ENCODE assay signal across 16 mouse cellular contexts in genomic region chr3:88354396-88355165, GRCm38 (mm10). TPM values are rescaled to one million over a fixed set of nuclear protein-coding genes. Genes with fewer than 3 reads are reported as not detected.
DNase-seq lines count a peak whose midpoint lies in the region; ATAC-seq lines count a peak whose summit lies in the region.
"Had no signal": no experiment of that assay in that cellular context is flagged by ENCODE, and none has a peak within 500 bp of the region (broad histone marks: within the 10 kb centered on the region; RNA-seq: fewer than 3 reads in every experiment).

No protein-coding gene starts in this region.

- H3K4me3 ChIP-seq in kidney, embryonic 14.5 days (ENCODE audit: low read length), result no peak overlapping the region
- H3K4me3 ChIP-seq: forebrain, embryonic 10.5 days; hindbrain, embryonic 13.5 days; liver, embryonic 13.5 days had no signal

- H3K9ac ChIP-seq in kidney, embryonic 14.5 days (ENCODE audit: low read depth, low read length), result no peak overlapping the region
- H3K9ac ChIP-seq: liver, embryonic 13.5 days had no signal

- no peaks in the 10 kb centered on the region for H3K4me1 ChIP-seq in kidney, embryonic 14.5 days (ENCODE audit: control insufficient read depth, insufficient read depth, low read length)
- H3K4me1 ChIP-seq: forebrain, embryonic 10.5 days had no signal

- H3K27me3 ChIP-seq in kidney, embryonic 14.5 days (ENCODE audit: control insufficient read depth, insufficient read depth, low read length), result no peaks in the 10 kb centered on the region
- H3K27me3 ChIP-seq: hindbrain, embryonic 13.5 days; liver, embryonic 13.5 days had no signal

- H3K36me3 ChIP-seq in kidney, embryonic 14.5 days (ENCODE audit: control insufficient read depth, insufficient read depth, low read length), result peaks cover 98% of the 10 kb centered on the region

- no peaks in the 10 kb centered on the region for H3K9me3 ChIP-seq in kidney, embryonic 14.5 days (ENCODE audit: control insufficient read depth, low read length)
- H3K9me3 ChIP-seq: forebrain, embryonic 10.5 days; hindbrain, embryonic 13.5 days; liver, embryonic 13.5 days had no signal

- ATAC-seq in cerebellum, adult (ENCODE audit: insufficient number of reproducible peaks, low FRiP score, low TSS enrichment), result no peak
- ATAC-seq in kidney, embryonic 14.5 days (ENCODE audit: low FRiP score, low TSS enrichment), result no peak

- DNase-seq in cerebellum, postnatal 25 days, result peak; percentile 40 to 63
- DNase-seq in kidney, adult 8-10 months, result peak; percentile 43 to 47
- DNase-seq in 3T3-L1 (ENCODE audit: low read depth, low spot score), result peak; percentile 42
- DNase-seq in adrenal gland, postnatal 10 days, result peak; percentile 79
- no peak for DNase-seq in thymus, adult 18-20 months
- no peak for DNase-seq in lung, postnatal 14 days
- DNase-seq: heart, adult 18-20 months; liver, embryonic 13.5 days; right cerebral cortex, postnatal 25 days had no signal

- 93% methylated on average over 8 of the region's 8 CpGs for WGBS in kidney, embryonic 14.5 days

- no peak overlapping the region for H3K27ac ChIP-seq in kidney, embryonic 14.5 days (ENCODE audit: low read depth, low read length)
- H3K27ac ChIP-seq: forebrain, embryonic 10.5 days; hindbrain, embryonic 13.5 days; liver, embryonic 13.5 days had no signal

- H3K4me2 ChIP-seq in kidney, embryonic 14.5 days (replicated peaks; ENCODE audit: low read depth, low read length), result no peak overlapping the region
- H3K4me2 ChIP-seq: hindbrain, embryonic 13.5 days; liver, embryonic 13.5 days had no signal

RNA-seq across cellular contexts. Expression of gene Paqr6, which starts 9.8 kb away (rescaled TPM):
- polyA plus RNA-seq in kidney, embryonic 14.5 days (2014; fragmentation: Nextera tagmentation; extraction: Ambion mirVana), result 7.9 and 8.5 TPM in 2 replicates
- total RNA-seq in adrenal gland, postnatal 10 days (2021), result 1 to 10 TPM; 2.7 to 4.2 TPM
- total RNA-seq: common myeloid progenitor, adult 5-6 weeks; megakaryocyte-erythroid progenitor cell, adult 5-6 weeks had no signal

RNA-seq across cellular contexts. Expression of gene Bglap3, which starts 18.0 kb away (rescaled TPM):
- polyA plus RNA-seq in kidney, embryonic 14.5 days (2014; fragmentation: Nextera tagmentation; extraction: Ambion mirVana), result 0.28 TPM in 1 of 2 replicates, not detected in the other
- total RNA-seq in adrenal gland, postnatal 10 days (2021), result 10 to 100 TPM in 1 of 2 experiments, under 1 TPM in 1; 0.67 to 16.9 TPM
- total RNA-seq: common myeloid progenitor, adult 5-6 weeks; heart, adult 18-20 months; layer of hippocampus, postnatal 14 days; megakaryocyte-erythroid progenitor cell, adult 5-6 weeks had no signal
- polyA plus RNA-seq: hindbrain, embryonic 13.5 days had no signal

RNA-seq across cellular contexts. Expression of gene Smg5, which starts 18.5 kb away (rescaled TPM):
- polyA plus RNA-seq in kidney, embryonic 14.5 days (2014; fragmentation: Nextera tagmentation; extraction: Ambion mirVana), result 36.5 and 47.4 TPM in 2 replicates
- total RNA-seq in adrenal gland, postnatal 10 days (2021), result 10 to 100 TPM; 42.8 to 55.9 TPM

RNA-seq across cellular contexts. Expression of gene Tmem79, which starts 18.6 kb away (rescaled TPM):
- 3.4 and 5.5 TPM in 2 replicates for polyA plus RNA-seq in kidney, embryonic 14.5 days (2014; fragmentation: Nextera tagmentation; extraction: Ambion mirVana)
- 10 to 100 TPM; 15.1 to 17.7 TPM for total RNA-seq in adrenal gland, postnatal 10 days (2021)

RNA-seq across cellular contexts. Expression of gene Bglap2, which starts 23.9 kb away (rescaled TPM):
- not detected in 2 replicates for polyA plus RNA-seq in kidney, embryonic 14.5 days (2014; fragmentation: Nextera tagmentation; extraction: Ambion mirVana)
- 10 to 100 TPM in 1 of 2 experiments, not detected in 1; 24.0 TPM for total RNA-seq in adrenal gland, postnatal 10 days (2021)
- total RNA-seq: common myeloid progenitor, adult 5-6 weeks; heart, adult 18-20 months; layer of hippocampus, postnatal 14 days; megakaryocyte-erythroid progenitor cell, adult 5-6 weeks had no signal
- polyA plus RNA-seq: forebrain, embryonic 10.5 days; hindbrain, embryonic 13.5 days; liver, embryonic 13.5 days had no signal

Comparison
In these comparisons a context has a peak if more than half of its experiments do, and no peak if none do; other contexts are left out.
1. DNase-seq: peak in cerebellum, postnatal 25 days (2 of 2), kidney, adult 8-10 months (2 of 2), 3T3-L1 (single experiment) and adrenal gland, postnatal 10 days (single experiment); none in thymus, adult 18-20 months (0 of 2) and lung, postnatal 14 days (single experiment).